Mouse (Mus musculus) lung, postnatal 0 days (tissue): ENCODE results near the gene Gbf1.

Experiments used
- CTCF ChIP-seq: IDR thresholded peaks from 2 replicates; pipeline ENCODE4 v1.5.1; 2016; ENCODE audit warnings: antibody characterized with exemption, mild to moderate bottlenecking
- EP300 ChIP-seq: IDR thresholded peaks from 2 replicates; pipeline ENCODE4 v1.6.1; 2016; ENCODE audit warnings: antibody characterized with exemption, mild to moderate bottlenecking, control low read depth

GRCm38 (mm10) chr19:46326756-46327305 lies 174.5 kb downstream of the Gbf1 start, which contains the start of gene Psd:
- TF ChIP-seq CTCF = no peak
- TF ChIP-seq EP300 = no peak
